Mouse (Mus musculus) monocyte, adult 2 months (primary cell): ENCODE results near the gene Pla2g2f.

Experiments
- DNase-seq, 2 experiments: peaks; one replicate each; pipeline ENCODE4 v3.0.0; 2022; ENCODE audit warnings: low spot score in 2 of 2, low read depth in 1 of 2

The Pla2g2f gene

GRCm38 (mm10) chr4:138757416-138757815, at the start of gene Pla2g2f:
Pla2g2f (minus strand) TSS chr4:138757626.
- no peak for DNase-seq

DNA sequence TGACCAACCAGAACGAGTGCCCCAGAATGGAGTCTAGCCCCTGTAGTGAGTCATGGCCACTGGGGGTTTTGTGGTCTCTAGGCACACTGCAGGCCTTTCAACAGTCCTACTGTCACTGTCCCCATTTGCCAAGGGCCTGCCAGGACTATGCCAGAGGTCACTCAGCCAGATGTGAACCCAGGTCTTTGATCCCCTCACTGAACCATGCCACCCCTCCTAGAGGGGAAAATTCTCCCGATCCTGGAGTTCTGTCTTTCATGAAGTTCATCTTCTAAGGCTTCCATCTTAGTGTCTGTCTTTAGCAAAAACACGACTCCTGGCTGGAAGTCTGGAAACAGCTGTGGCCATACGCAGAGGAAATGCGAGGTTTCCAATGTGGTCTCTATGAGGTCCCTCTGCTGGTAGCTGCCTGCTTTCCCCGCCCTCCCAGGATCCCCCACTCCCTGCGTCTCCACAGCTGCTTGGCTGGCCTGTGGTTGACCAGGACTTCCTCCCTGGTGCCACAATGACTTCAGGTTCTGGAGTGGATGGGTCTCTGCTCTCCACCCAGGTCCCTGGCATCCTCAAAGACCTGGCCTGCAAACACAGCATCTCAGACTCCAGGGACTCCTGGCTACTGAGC, 49.6 kb upstream of the Pla2g2f start:
- DNase-seq, result no peak

- no peak for DNase-seq
Measured at GRCm38 (mm10) chr4:138806160-138806559, 48.7 kb upstream of the Pla2g2f start.

GRCm38 (mm10) chr4:138805248-138805647, 47.8 kb upstream of the Pla2g2f start:
- no peak for DNase-seq

DNA sequence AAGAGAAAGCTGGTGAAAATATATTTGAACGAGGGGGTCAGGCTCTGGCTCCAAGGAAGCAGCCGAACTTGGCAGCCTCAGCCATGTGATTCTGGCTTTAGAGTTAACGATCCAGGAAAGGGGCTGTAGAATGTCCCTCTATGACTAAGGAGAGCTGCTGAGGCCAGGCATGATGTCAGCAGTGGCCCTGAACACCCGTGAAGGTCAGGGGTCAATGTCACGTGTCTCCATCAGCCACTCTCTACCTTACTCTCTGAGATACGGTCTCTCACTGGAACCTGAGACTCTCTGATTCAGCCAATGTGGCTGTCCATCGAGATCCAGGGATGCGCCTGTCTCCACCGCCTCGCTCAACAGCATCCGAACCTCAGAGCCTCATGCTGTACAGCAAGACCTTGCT, 45.5 kb upstream of the Pla2g2f start:
- DNase-seq, result no peak

- no peak for DNase-seq
Measured at GRCm38 (mm10) chr4:138801631-138802030, 44.2 kb upstream of the Pla2g2f start.

DNA sequence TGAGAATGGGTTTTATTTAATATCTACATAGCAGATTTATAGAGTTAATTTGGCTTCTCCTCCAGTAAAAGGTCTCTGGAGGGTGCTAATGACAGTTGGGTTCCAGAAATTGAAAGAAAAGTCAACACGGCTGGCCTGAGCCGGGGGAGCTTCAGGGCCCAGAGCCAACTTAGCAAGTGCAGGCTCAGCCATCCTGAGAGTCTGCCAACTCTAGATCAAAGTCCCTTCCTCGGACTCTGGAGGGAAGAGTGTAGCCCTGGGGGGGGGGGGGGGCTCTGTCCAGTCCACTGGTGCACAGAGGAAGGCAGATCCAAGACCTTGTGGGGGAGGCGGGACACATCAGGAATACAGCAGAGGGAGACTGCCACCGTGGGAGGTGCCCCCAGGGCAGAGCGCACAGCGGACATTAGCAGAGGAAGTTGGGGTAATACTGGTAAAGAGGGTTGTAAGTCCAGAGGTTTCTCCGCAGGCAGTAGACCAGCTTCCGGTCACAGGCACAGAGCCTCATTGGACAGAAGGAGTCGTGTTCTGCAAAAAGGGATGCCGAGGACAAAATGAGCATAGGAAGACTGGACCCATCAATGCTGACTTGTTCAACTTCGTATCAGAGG, 42.8 kb upstream of the Pla2g2f start:
- DNase-seq, result no peak

- no peak for DNase-seq
Measured at GRCm38 (mm10) chr4:138797217-138797570, 39.8 kb upstream of the Pla2g2f start.

GRCm38 (mm10) chr4:138796513-138797216, 39.2 kb upstream of the Pla2g2f start:
- DNase-seq, result no peak

DNA sequence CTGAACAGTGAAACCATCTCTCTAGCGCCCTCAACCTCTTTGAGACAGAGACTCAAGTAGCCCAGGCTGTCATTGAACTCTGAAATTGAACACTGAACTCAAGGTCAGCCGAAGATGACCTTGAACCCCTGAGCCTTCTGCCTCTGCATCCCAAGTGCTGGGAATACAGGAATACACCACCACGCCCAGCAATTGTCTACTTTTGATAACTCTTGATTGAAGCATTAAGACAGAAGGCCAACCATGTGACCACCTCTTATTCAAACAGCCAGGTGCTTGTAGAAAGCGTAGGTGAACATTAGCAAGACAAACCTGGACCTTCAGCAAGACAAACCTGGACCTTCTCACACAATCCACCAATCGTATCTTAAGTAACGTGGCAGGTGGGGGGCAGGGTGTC, 36.9 kb upstream of the Pla2g2f start:
- DNase-seq, result no peak

DNA sequence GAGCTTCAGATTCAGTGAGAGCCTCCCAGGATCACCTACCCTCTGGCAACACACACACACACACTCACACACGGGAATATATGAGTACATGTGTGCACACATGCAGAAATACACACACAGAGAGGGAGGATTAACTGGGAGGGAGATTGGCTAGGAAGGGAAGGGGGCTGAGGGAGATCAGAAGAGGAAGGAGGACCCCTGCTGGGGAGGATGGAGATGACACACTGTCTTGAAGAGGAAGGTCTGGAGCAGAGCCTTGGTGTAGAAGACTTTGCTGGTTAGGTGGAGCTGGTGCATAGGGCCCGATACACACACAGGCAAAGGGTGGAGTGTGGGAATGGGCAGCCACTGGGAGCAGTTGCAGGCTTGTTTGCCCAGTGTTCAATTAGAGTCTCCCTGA, 35.9 kb upstream of the Pla2g2f start:
- no peak for DNase-seq

GRCm38 (mm10) chr4:138792599-138792998, 35.2 kb upstream of the Pla2g2f start:
- no peak for DNase-seq

DNA sequence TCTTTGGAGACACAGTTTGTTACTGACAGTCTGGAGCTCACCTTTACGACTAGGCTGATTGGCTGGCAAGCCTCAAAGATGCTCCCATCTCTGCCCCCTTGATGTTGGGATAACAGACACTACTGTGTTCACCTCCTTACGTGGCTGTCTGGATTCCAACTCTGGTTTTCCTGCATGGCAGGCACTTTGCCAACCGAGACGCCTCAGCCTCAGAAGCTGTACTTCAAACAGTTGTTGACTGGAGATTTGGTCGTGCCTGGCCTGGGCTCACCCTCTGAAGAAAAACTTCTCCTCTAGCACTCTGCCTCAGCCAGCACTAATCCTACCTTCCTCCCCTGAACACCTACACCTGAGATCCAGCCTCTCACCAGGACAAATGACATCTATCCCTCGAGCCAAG, 34.0 kb upstream of the Pla2g2f start:
- no peak for DNase-seq

GRCm38 (mm10) chr4:138788381-138788780, 31.0 kb upstream of the Pla2g2f start:
- no peak for DNase-seq

- DNase-seq, result no peak
Measured at GRCm38 (mm10) chr4:138786141-138786540, 28.7 kb upstream of the Pla2g2f start.

DNA sequence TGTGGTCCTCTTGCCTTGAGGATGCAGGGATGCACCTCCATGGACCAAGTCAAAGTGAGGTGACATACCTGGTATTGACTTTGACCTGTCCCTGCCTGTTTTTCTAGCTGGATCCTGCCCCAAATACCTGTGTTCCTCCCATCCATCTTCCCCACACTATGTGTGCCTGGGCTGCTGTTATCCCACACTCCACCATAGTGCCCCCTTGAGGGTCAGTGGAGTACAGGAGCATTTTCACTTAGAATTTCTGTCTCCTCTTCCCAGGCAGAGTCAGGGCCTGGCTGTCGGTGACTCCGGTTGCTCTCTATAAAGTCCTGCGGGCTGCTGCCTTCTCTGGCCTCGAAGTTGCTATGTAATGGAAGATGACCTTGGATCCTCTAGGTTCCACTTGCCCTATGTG, 28.3 kb upstream of the Pla2g2f start:
- DNase-seq, result no peak

DNA sequence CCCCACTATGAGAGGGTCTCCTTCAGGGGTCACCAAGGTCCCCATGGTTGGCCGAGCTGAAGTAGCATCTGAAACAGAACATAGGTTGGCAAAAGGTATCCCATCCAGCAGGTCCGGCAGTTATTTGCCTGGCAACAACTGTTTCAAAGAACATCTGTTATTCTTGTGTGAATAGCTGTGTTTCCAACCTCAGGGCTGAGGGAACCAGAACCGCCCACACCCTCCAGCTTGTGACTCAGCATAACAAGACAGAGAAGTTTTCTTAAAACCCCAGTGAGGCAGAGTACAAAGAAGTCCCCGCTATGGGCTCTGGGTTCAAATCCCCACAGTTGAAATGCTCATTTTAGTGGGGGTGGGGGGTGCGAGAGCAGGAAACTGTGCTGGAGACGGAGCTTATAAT, 24.7 kb upstream of the Pla2g2f start:
- DNase-seq, result no peak

GRCm38 (mm10) chr4:138780300-138780699, 22.9 kb upstream of the Pla2g2f start:
- no peak for DNase-seq

- DNase-seq, result no peak
Measured at GRCm38 (mm10) chr4:138777417-138778407, 20.3 kb upstream of the Pla2g2f start.

DNA sequence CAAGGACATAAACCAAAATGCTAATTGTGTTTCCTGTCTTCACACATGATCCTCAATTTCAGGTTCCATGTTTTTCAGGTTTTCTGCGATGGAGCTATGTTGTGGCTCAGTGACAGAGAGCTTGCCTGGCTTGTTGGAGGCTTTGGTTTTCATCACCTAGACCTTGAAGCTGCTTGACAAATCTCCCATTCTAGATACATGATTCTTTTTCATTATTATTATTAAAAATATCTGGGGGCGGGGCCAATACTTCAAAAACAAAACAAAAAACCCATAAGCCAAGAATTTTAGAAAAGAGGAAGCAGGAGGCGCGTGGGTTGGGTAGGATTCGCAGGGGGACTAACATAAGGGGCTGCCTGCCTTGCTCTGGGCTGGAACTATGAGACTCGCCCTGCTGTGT, 18.0 kb upstream of the Pla2g2f start, which contains the start of gene Pla2g2d:
TSS of gene Pla2g2d (plus strand) at position 301 of the 400 bp plus-strand sequence.
- no peak for DNase-seq

DNA sequence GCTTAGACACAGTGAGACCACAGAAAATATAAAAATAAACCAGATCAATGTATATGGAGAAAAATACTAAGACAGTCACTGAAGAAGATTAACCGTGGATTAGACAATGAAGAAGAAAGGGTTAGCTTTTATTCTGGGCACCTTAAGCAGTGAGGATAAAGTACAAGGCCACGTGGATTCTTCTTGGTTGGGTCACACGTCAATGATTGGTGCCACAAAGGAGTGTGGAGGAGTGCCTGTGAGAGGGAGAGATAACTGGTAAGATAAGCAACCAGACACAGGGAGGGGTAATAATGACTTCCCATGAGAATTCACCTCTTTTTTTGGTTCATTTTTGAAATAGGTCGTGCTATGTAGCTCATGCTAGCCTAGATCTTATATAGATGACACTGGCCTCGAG, 15.0 kb upstream of the Pla2g2f start:
- DNase-seq, result no peak
